Mouse (Mus musculus) layer of hippocampus, adult 6 months (tissue): Measurements from ENCODE around the gene Fpgt. TPM values are rescaled to one million over a fixed set of nuclear protein-coding genes. Genes with fewer than 3 reads are reported as not detected.

ENCODE experiments used
- long read RNA-seq, 2 experiments: library from polyadenylated mRNA; unstranded; transcript quantifications; one replicate each; pipeline ENCODE4 v2.0.0; 2019 to 2020
- polyA plus RNA-seq: library from polyadenylated mRNA; unstranded; fragments of <200 nt; fragmentation: Nextera tagmentation; gene quantifications from 2 replicates; pipeline ENCODE4 v1.2.3, GENCODE M21; 2021

Gene Fpgt
- polyA plus RNA-seq, result 18.5 and 19.3 TPM in 2 replicates
- long read RNA-seq, experiment 1, transcript Fpgt-201 (4 exons, 3,518 nt), result major isoform, 5 of 13 reads
- long read RNA-seq, experiment 1, partial matches to known transcripts, result 0 of 13 reads
- long read RNA-seq, experiment 1, other reads (novel, unspliced or antisense), result 4 of 13 reads
- long read RNA-seq, experiment 2, transcript Fpgt-205 (4 exons, 875 nt), result major isoform, 48 of 102 reads
- long read RNA-seq, experiment 2, transcript Fpgt-201 (4 exons, 3,518 nt), result minor isoform, 39 of 102 reads
- long read RNA-seq, experiment 2, partial matches to known transcripts, result 2 of 102 reads
- long read RNA-seq, experiment 2, other reads (novel, unspliced or antisense), result 11 of 102 reads

DNA sequence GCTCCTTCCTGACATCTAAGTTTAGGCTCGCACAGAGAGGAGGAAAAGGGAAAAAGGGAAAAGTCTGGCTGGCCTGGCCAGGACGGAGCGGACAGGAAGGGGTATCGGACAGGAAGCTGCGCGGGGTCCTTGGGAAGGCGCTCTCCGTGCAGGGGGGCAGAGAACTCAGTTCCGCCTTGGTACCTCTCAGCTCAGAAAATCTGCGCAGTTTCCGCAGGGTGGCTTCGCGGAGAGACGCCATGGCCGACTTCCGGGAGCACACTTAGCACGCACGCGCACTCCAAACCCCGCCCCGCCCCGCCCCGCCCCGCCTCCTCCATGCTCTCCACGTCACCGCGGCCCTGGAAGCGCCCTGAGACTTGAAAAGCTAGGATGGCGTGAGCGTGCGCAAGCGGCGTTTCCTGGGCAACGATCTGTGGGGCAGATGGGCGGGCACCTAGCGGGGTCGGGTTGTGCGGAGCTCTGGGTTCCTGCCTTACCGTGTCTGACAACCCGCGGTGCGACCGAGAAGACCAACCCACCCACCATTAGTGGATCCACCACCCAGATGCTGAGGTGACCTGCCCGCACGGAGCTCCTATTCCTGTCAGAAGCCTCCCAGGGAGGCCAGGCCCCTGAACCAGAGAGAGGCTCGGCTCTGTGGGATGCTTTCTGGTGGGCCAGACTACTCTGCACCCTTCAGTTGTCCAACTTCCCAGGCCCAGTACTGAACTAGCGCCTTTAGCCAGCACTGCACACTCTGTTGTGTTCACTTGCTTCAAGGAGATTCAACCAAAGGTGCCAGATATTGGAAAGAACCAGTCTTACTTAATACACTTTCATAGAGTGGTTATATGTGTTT, at the start of gene Fpgt, which contains the start of gene Lrriq3:
Gene Fpgt (minus strand): TSS at position 288 of the 841 bp plus-strand sequence.
Gene Lrriq3 (plus strand): TSS at position 319 of the 841 bp plus-strand sequence.

GRCm38 (mm10) chr3:155055231-155055916, 37.8 kb downstream of the Fpgt start, which contains the start of gene Tnni3k:
TSS of gene Tnni3k (minus strand) at chr3:155055407.

Other genes starting within 250 kb of the Fpgt start
- 0.39 and 0.49 TPM in 2 replicates for gene Tnni3k, start 38.0 kb downstream of the Fpgt start, polyA plus RNA-seq
- gene Lrriq3, start within 50 bp of the Fpgt start, polyA plus RNA-seq, result 0.54 and 0.73 TPM in 2 replicates